Mouse (Mus musculus): ENCODE measurements around the gene Gm10320. TPM values are rescaled to one million over a fixed set of nuclear protein-coding genes. Genes with fewer than 3 reads are reported as not detected.

Gene Gm10320
- total RNA-seq, 2 experiments from 2014 or later, result 0.45 TPM; not detected in 1

GRCm38 (mm10) chr13:98504661-98505488, 13.1 kb upstream of the Gm10320 start:
- no peak for ATAC-seq (replicated peaks; ENCODE audit: low FRiP score, poor library complexity, severe bottlenecking)

- ATAC-seq (replicated peaks; ENCODE audit: low FRiP score, poor library complexity, severe bottlenecking), result no peak
Measured at GRCm38 (mm10) chr13:98504181-98504660, 12.4 kb upstream of the Gm10320 start.

- ATAC-seq (replicated peaks; ENCODE audit: low FRiP score, poor library complexity, severe bottlenecking), result no peak
Measured at GRCm38 (mm10) chr13:98503601-98504000, 11.8 kb upstream of the Gm10320 start.

- ATAC-seq (replicated peaks; ENCODE audit: low FRiP score, poor library complexity, severe bottlenecking), result no peak
Measured at GRCm38 (mm10) chr13:98502813-98503341, 11.1 kb upstream of the Gm10320 start.

- no peak for ATAC-seq (replicated peaks; ENCODE audit: low FRiP score, poor library complexity, severe bottlenecking)
Measured at GRCm38 (mm10) chr13:98502236-98502812, 10.5 kb upstream of the Gm10320 start.

GRCm38 (mm10) chr13:98501321-98501720, 9.5 kb upstream of the Gm10320 start:
- no peak for ATAC-seq (replicated peaks; ENCODE audit: low FRiP score, poor library complexity, severe bottlenecking)

- ATAC-seq (replicated peaks; ENCODE audit: low FRiP score, poor library complexity, severe bottlenecking), result no peak
Measured at GRCm38 (mm10) chr13:98500471-98501125, 8.8 kb upstream of the Gm10320 start.

GRCm38 (mm10) chr13:98498561-98498960, 6.8 kb upstream of the Gm10320 start:
- ATAC-seq (replicated peaks; ENCODE audit: low FRiP score, poor library complexity, severe bottlenecking), result no peak

- ATAC-seq (replicated peaks; ENCODE audit: low FRiP score, poor library complexity, severe bottlenecking), result no peak
Measured at GRCm38 (mm10) chr13:98498080-98498479, 6.3 kb upstream of the Gm10320 start.

- ATAC-seq (replicated peaks; ENCODE audit: low FRiP score, poor library complexity, severe bottlenecking), result no peak
Measured at GRCm38 (mm10) chr13:98496917-98497870, 5.4 kb upstream of the Gm10320 start.

- no peak for ATAC-seq (replicated peaks; ENCODE audit: low FRiP score, poor library complexity, severe bottlenecking)
Measured at GRCm38 (mm10) chr13:98494492-98495064, 2.8 kb upstream of the Gm10320 start.

GRCm38 (mm10) chr13:98492569-98493255, 911 bp upstream of the Gm10320 start:
- ATAC-seq (replicated peaks; ENCODE audit: low FRiP score, poor library complexity, severe bottlenecking), result no peak

- no peak for ATAC-seq (replicated peaks; ENCODE audit: low FRiP score, poor library complexity, severe bottlenecking)
Measured at GRCm38 (mm10) chr13:98486726-98487125, 5.1 kb downstream of the Gm10320 start.

GRCm38 (mm10) chr13:98486161-98486560, 5.6 kb downstream of the Gm10320 start:
- ATAC-seq (replicated peaks; ENCODE audit: low FRiP score, poor library complexity, severe bottlenecking), result no peak

- no peak for ATAC-seq (replicated peaks; ENCODE audit: low FRiP score, poor library complexity, severe bottlenecking)
Measured at GRCm38 (mm10) chr13:98485440-98485839, 6.4 kb downstream of the Gm10320 start.

GRCm38 (mm10) chr13:98477991-98478390, 13.8 kb downstream of the Gm10320 start:
- no peak for ATAC-seq (replicated peaks; ENCODE audit: low FRiP score, poor library complexity, severe bottlenecking)

- no peak for ATAC-seq (replicated peaks; ENCODE audit: low FRiP score, poor library complexity, severe bottlenecking)
Measured at GRCm38 (mm10) chr13:98476839-98477495, 14.8 kb downstream of the Gm10320 start.
